Mouse (Mus musculus) kidney, postnatal 14 days (tissue): ENCODE data around the gene Plekhm2.

ENCODE experiments used
- DNase-seq: peaks from one replicate; pipeline ENCODE4 v3.0.0; 2022; ENCODE audit warnings: mixed read lengths

Gene Plekhm2

DNA sequence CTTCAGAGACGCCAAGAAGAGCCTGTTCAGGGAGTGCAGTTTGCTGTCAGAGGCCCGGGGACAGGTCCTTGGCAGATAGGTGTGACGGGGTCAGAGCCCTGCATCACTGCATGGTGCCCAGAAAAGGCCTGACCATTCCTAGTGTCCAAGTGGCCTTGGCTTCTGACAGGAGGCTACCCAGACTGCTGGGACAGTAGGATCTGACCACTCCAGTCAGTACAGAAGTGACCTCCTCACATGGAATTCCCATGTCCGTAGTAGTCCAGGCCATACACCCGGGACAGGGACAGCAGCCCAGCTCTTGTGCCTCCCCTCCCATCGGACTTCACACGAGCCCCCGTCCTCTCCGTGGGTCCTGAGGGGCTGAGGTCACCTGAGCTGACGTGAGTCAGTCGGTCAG is 34.7 kb downstream of the Plekhm2 start:
- DNase-seq = no peak

DNA sequence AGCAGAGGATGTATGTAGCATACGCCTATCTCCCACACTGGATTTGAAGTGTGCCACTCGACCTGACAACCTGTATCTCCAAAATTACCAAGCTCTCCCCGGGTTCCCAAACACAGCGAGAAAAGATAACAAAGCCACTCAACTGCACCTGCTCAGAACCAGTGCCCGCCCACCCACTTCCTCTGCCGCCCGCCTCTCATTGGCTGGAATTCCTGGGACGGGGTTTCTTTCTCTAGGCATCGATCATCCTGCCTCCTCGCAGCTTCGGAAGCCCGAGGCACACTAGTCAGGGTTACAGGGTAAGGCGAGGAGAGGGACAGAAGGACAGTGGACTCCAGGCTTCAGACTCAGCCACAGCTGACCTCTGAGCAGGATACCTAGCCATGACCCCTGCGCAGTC is 36.0 kb downstream of the Plekhm2 start:
- DNase-seq = no peak

DNA sequence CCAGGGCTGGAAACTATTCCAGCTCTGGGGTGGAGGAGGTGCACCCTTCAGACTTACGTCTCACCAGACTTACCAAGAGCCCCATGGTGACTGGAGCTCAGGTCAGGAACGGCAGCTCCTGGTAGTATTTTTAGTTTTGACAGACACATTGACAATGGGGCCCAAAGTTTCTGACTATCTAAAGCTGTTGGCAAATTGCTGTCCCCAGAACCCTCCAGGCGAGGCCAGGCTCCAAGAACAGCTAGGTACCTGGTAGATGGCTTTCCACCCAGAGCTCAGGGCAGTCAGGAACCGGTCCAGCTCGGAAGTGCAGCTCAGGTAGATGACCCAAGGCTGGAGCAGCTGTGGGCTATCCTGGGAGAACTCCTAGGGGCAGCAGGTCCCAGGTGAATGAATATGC is 37.2 kb downstream of the Plekhm2 start:
- DNase-seq = no peak

DNA sequence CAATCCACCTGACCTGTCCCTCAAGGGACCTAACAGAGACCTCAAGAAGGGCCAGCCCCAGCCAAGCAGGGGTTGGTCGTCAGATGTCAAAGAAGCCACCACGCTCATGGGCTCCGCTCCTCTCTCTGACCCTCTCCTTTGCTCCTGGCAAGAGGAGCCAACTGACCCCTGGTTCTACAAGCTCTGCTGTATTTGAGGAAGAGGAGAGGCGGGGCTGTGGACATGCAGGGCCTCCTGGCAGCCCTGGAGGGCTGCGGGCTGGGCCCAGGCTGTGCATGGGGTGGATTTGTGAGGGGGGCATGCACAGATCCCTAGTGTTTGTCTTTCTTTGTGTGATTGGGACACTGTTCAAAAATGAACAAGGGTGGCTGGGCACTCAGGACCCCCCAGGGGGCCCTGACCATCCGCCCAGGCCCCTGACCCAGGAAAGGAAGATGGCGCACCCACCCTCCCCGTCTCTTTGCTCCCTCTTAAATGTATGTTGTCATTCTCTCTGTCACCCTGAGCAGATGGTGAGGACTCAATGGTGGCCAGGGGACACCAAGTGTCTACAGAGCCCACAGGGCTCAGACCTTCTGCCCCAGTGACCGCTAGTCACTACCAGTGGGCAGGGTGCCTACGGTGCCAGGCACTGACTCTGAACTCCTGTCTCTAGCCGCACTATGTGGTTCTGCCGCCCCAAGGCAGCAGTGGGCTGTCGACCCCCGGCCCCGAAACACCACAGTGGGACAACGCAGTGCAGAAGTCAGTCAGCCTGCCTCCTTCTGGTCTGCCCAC is 38.7 kb downstream of the Plekhm2 start:
- DNase-seq = no peak

DNA sequence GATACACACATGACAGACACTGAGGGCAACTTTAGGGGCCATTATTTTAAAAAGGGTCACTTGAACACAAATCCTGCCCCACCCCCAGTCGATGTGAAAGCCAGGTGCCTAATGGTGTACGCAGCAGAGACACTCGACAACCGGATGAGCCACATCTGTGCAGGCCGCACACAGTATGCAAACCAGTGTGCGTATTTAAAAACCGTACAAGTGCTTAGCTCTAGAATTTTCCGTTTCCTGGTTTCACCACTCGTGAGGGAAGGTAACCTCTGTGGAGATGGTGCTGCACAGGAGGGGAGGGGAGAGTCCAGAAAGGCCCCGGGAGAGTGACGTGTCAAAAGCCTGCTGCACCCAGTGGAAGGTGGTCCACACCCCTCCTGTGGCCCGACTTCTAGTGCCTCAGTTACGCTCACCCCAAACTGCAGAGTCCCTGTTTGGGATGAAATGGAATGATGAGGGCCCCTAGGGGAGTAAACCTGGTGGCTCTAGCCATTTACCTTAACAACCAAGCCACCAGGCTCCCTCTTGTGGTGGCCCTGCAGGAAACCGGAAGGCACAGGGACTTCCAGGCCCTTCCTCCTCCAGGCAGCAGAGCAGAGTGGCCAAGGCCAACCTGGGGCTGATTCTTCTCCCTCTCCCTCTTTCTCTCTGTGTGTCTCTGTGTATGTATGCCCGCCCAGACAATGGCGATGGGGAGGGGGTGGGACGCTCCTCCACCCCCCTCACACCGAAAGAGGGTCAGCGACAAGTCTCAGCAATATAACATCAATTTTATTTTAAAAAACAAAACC is 39.5 kb downstream of the Plekhm2 start:
- DNase-seq = no peak

DNA sequence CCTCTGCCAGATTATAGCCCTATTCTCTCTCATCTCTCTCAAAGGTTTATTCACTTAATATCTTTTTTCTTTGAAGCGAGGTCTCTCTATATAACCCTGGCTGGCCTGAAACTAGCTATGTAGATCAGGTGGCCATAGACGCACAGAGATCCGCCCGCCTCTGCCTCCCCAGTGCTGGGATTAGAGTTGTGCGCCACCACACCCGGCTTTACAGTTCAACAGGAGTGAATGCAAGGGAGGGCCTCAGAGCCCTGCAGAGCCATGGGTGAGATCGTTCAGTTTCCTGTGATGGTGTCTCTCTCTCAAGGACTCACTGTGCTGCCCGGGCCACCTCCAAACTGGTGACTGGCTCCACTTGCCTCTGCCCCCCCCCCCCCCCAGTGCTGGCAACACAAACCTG is 40.6 kb downstream of the Plekhm2 start:
- no peak for DNase-seq

DNA sequence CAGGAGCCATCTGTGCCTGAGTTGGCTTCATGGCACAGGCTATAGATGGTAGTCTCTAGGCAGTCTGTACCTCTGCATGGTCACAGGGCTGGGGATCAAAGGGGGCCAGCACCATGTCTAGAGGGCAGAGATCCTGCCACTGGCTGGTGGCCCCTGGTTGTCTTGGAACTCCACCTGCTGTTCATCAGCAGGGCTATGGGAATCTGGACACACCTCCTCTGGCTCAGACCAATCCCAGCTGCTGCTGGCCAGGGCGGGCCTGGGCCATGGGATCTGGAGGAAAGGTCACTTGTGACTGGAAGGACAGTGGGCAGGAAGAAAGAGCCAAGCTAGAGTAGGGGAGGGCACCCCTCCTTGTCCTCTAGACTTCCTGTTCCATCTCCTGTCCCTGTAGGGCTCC is 41.0 kb downstream of the Plekhm2 start, which contains the start of gene Slc25a34:
TSS of gene Slc25a34 (minus strand) at position 156 of the 400 bp plus-strand sequence.
- peak; percentile 91 for DNase-seq

DNA sequence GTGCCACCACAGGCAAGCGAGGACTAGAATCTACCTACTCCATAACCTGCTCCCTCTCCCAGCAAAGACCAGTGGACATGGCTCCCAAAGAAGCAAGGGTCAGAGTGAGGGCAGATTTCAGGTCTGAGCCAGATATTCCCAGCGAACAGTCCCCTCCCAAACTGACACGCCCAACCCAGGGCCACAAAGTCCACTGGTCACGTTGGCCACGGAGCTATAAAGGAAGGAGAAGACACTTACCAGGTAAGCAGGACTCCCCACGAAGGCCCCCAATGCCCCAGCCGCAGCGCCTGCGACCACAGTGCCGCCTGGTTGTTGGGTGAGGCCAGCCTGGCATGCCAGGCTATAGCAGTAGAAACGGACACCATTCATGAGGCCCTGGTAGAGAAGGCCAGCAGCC is 41.7 kb downstream of the Plekhm2 start:
- peak; percentile 78 for DNase-seq

DNA sequence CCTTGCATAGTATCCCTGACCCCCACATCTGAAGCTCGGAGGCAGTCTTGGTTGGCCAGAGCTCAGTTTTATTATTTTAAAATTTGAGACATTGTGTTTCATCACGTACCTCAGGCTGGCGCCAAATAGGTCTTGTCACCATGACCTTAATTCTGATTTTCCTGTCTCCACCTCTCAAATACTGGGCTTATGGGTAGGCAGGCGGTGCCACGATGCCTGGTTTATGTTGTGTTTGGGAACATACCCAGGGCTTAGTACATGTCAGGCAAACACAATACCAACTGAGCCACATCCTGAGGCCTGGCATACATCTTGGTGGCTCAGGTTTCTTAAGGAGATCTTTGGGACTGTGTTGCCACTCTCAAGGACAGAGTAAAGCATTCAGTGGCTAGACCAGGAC is 42.1 kb downstream of the Plekhm2 start:
- DNase-seq = no peak

DNA sequence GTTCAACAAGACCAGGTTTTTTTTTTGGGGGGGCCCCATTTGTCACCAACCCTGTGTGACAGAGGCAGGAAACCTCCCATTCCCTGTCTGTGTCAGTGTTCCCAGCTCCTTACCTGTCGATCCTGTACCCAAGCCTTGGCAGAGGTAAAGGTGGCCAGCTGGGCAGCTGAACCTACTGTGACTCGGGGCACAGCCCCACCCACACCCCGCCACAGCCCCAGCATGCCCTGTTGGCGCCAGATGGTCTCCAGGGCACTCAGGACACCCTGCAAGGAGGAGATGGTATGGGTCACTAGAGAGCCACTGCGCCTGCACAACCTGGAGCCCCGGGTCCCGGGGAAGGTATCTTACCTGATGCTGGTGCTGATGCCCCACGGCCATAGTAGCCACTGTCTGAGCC is 42.6 kb downstream of the Plekhm2 start:
- DNase-seq = no peak

DNA sequence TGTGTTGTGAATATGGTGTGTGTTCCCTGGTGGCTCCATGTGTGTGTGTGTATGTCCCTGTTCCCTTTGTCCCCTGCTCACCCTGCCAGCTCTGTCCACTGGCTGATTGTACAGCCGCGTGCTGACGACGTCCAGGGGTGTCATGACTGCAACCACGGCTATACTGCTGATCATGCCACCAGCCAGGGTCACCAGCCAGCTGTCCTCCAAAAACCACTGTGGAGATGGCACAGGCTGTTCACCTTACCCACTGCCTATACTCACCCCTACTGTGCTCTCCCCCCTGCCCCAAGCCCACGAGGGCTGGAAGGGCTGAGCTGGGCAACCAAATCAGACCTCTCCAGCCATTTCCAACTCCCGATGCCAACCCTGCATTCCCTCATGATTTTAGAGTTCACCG is 43.4 kb downstream of the Plekhm2 start:
- no peak for DNase-seq

DNA sequence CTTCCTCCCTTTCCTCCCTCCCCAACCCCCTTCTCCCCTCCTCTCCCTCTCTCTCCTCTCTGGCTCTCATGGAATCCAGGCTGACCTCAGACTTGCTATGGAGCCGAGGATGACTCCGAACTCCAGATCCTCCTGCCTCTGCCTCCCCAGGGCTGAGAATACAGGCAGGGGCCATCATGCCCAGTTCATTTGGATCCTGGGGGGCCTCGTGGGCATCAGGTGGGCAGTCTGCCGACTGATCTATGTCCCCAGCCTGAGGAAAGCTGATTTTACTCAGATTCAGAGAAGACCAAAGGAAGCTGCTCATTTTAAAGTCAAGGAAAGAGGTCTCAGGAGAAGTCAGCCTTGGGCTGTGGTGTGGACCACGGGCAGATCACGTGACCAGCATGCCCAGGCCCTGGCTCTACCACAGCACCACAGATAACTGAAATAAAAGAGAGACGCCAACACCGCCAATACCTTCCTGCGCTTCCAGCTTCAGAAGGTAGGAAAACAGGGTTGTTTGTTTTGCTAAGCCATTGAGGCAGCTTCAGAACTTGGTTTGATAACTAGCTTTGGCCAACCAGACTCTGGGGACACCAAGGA is 45.3 kb downstream of the Plekhm2 start:
- DNase-seq = no peak

DNA sequence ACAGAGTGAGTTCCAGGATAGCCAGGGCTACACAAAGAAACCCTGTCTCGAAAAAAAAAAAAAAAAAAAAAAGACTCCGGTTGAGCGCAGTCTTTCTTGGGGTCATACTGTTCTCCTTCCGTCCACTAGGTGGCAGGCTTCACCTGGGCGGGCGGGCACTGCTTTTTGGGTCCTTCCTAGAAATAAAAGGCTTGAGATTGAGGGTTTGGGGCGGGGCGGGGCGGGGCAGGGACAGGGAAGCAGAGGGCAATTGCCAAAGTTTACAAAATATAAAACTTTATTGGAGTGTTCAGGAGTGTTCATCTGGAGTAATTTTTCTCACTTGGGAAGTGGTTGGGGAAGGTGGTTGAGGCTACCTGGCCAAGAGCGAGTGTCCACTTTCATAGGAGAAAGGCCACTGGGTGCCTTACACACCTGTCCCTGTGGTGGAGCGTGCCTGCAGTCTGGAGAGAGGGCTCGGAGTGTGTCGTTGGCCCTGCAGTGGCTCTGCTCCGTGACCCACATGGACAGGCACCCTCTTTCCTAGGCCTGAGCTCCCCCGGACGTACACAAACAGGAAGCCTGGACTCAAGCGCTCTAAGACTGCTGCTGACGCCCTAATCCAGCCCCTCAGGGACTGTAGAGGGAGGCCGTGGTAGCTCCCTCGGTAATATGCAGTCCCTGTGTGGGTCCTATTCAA is 46.0 kb downstream of the Plekhm2 start, which contains the start of gene Tmem82:
TSS of gene Tmem82 (minus strand) at position 69 of the 679 bp plus-strand sequence.
- peak; percentile 71 for DNase-seq

DNA sequence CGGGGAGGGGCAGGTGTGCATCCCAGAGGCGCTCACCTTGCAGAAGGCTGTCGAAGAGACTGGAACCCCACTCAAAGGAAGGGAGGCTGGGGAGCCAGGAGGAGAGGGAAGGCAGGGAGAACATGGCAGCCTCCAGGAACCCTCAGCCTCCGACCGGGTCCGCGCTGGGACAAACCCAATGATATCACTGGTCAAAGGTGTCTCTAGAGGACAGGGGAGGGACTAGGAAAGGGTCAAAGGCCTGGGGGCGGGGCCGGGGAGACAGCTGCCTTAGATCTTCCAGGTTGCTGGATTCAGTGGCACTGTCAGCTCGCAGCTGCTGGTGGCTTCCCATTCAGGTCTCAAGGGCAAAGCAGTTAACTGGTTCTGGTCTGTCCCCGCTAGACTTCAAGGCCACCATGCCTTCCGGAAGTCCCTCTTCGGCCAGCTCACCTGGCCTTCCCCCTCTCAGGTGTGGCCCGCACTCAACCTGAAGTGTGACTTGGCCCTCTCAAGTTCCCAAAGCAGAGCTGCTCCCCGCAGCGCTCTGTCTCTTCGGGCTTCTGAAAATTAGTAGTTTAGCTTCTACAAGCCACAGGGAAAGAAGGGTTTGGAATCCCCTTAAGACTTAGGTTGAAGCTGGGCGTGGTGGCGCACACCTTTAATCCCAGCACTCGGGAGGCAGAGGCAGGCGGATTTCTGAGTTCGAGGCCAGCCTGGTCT is 46.7 kb downstream of the Plekhm2 start:
- peak; percentile 85 for DNase-seq

DNA sequence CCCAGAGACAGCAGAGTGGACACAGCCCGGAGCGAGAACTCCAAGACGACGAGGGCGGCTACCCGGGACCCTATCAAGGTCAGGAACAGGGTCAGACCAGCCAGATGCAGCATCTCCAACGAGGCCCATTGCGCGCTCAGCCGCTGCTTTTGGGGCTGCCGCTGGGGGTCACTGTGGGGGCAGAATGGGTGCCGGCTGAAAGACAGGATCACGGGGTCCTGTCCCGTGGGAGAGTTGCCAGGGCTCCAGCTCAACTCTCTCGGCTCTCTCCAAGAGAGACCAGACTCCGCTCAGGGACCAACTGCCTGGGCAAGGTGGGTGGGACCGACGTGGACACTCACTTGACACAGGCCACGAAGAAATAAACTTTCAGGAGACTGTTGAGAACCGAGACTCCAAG is 47.4 kb downstream of the Plekhm2 start:
- peak; percentile 82 for DNase-seq

DNA sequence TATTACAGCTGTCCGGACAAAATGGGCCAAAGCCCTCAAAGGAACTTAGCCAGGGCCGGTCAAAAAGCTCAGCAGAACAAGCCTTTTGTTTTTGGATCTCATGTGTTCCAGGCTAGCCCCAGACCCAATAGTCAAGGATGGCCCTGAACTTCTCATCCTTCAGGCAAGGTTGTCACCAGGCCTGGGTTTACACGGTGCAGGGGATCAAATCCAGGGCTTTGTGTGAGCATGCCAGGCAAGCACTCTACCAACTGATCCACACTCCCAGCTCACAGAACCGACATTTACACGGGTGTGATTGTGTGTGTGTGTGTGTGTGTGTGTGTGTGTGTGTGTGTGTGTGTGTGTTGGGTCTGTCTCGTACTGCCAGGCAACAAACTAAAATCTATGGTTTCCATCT is 47.9 kb downstream of the Plekhm2 start:
- no peak for DNase-seq

DNA sequence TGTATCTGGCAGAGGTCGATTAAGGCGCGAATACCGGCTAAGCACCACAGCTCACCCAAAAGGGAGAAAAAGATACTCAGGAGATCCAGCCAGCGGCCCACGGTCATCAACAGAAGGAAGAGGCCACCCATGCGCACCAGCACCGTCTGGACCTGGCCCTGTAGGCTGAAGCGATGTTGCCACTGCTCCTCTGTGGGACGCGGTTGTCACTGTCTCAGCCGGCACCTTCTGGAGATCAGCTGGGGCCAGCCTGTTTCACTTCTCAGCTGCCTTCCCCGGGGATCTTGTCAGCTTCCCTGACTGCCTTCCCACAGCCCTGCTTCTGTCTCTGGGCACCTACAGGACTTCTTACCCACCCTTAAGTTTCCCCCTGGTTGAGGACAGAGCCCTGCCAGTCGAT is 49.8 kb downstream of the Plekhm2 start:
- DNase-seq = no peak

DNA sequence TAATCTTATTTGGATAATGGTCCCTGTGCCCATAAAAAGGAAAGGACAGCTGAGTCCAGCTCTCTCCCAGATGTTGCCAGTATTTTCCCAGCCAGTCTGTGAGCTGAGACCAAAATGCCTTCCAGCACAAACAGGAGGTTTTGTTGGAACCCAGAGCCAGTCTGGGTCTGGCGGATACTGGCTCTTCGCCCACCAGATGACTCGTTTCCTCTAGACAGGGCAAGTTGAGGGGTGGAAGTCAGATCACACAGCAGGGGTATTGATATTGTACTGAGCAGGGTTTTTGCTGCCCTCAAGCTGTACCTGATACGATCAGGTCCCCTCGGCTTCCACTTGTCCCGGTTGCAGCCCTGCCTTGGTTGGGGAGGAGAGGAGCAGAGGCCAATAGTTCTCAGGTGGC is 55.2 kb downstream of the Plekhm2 start:
- DNase-seq = peak; percentile 64

DNA sequence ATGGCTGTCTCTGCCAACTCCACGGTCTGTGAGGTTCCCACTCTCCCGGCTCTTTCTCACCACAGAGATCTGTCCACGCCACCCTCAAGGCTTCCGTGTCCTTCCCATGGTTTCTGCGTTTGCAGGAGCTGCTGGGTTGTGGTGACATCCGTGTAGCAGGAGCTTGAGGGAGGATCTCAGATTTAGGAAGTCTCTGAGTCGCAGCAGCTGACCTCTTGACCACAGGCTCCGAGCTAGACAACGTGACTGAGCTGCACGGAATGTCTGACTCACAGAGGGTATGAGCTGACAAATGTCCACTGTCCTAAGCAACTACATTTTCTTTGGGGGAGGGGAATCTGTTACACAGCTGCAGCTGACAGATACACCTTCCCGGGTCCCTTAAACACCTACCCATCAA is 58.8 kb downstream of the Plekhm2 start, which contains the start of gene Fblim1:
TSS of gene Fblim1 (minus strand) at position 236 of the 400 bp plus-strand sequence.
- DNase-seq = no peak

DNA sequence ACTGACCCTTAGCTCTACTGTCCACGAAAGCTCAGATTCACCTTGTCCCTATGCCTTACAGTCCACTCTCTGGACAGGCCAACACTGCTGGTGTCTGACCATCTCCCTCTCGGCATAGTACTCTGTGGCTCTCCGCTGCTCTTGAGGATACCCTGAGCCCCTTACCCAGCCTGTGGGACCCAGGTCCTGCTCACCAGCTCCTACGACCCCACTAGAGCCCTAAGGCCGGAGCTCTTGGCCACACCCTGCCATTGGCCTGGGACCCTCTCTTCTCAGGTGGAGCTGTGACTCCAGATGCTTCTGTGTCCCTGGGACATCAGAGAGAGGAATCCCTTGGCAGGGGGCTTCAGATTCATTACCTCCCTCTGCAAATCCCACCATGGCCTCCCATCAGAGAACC is 59.3 kb downstream of the Plekhm2 start:
- DNase-seq = no peak

DNA sequence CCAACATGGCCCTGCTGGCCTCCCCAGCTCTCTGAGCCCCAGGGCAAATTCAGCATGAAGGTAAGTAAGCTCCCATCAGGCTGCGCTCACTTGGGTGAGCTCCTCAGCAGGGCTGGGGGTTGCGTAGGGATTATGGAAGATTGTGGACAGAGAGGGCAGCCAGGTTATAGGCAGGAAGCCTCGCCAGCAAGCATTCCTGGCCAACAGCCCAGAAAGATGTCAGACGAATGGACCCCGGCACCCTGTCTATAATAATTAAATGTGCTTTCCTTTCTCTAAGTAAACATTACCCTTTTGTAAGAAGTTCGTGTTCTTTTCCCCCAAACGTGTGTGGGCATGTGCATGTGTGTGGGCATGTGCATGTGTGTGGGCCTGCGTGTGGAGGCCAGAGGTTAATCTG is 60.2 kb downstream of the Plekhm2 start:
- peak; percentile 91 for DNase-seq

DNA sequence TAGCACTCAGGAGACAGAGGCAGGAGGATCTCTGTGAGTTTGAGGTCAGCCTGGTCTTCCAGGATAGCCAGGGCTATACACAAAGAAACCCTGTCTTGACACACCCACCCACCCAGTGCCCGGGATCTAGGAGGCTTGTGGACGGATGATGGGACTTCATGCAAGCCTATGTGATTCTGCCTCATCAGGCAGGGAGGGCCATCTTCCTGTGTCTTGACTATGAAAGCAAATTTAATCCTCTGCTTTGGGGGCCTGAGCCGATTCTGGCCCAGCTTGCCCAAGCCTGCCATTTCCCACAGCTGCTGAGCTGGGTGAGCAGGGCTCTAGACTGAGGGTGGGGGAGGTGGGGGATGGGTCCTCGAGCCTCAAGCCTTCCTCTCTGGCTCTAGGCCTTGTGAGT is 60.8 kb downstream of the Plekhm2 start:
- DNase-seq = no peak
